Mouse (Mus musculus): ENCODE data around the gene Ebf1.

DNA sequence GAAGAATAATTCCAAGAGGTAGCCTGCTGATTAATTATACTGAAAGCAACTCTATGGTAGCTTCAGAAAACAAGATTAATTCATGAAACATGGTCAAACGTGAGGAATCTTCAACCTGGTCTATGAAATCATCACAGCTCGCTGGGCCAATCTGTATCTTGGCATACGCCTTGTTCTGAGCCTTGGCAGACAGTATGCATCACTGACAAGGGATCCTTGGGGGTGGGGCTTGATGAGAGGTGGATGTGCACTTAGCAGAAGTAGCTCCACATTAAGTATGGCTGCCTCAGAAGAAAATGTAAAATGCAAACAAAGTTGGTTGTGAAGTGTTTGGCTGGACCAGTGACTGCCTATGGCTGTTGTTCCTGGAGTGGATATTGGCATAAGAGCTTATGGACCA, 258.1 kb downstream of the Ebf1 start:
- TF ChIP-seq EP300 (IDR thresholded peaks at IDR 0.05; ENCODE audit: low read depth) (no peak), CTCF (IDR thresholded peaks at IDR 0.05; ENCODE audit: low read depth) (no peak)
